Mouse (Mus musculus): ENCODE data around the gene Aurkaip1.

Gene Aurkaip1

GRCm38 (mm10) chr4:155811929-155812664, 19.0 kb upstream of the Aurkaip1 start, which contains the start of gene Ccnl2:
Gene Ccnl2, plus strand, starts transcription at chr4:155812489.
- TF ChIP-seq GATA4 (IDR thresholded peaks at IDR 0.05; ENCODE audit: insufficient replicate concordance, low read length) = no peak; the same call in 1 of the 2 replicates

- TF ChIP-seq GATA4 (IDR thresholded peaks at IDR 0.05; ENCODE audit: insufficient replicate concordance, low read length) = no peak
Observed at GRCm38 (mm10) chr4:155812665-155813181, 18.3 kb upstream of the Aurkaip1 start.

- TF ChIP-seq GATA4 (IDR thresholded peaks at IDR 0.05; ENCODE audit: insufficient replicate concordance, low read length) = no peak
Observed at GRCm38 (mm10) chr4:155817533-155817932, 13.5 kb upstream of the Aurkaip1 start.

GRCm38 (mm10) chr4:155821025-155821424, 10.0 kb upstream of the Aurkaip1 start:
- no peak for TF ChIP-seq GATA4 (IDR thresholded peaks at IDR 0.05; ENCODE audit: insufficient replicate concordance, low read length)

- TF ChIP-seq GATA4 (IDR thresholded peaks at IDR 0.05; ENCODE audit: insufficient replicate concordance, low read length) = no peak
Observed at GRCm38 (mm10) chr4:155823443-155823842, 7.6 kb upstream of the Aurkaip1 start.

GRCm38 (mm10) chr4:155829866-155830265, 1.2 kb upstream of the Aurkaip1 start:
- no peak for TF ChIP-seq GATA4 (IDR thresholded peaks at IDR 0.05; ENCODE audit: insufficient replicate concordance, low read length)

- no peak for TF ChIP-seq GATA4 (IDR thresholded peaks at IDR 0.05; ENCODE audit: insufficient replicate concordance, low read length)
Observed at GRCm38 (mm10) chr4:155830596-155830995, 476 bp upstream of the Aurkaip1 start.

- no peak for TF ChIP-seq GATA4 (IDR thresholded peaks at IDR 0.05; ENCODE audit: insufficient replicate concordance, low read length)
Observed at GRCm38 (mm10) chr4:155831831-155832230, 759 bp downstream of the Aurkaip1 start.

GRCm38 (mm10) chr4:155832321-155832720, 1.2 kb downstream of the Aurkaip1 start:
- TF ChIP-seq GATA4 (IDR thresholded peaks at IDR 0.05; ENCODE audit: insufficient replicate concordance, low read length) = no peak

GRCm38 (mm10) chr4:155833234-155833633, 2.2 kb downstream of the Aurkaip1 start:
- no peak for TF ChIP-seq GATA4 (IDR thresholded peaks at IDR 0.05; ENCODE audit: insufficient replicate concordance, low read length)

- 0 out of 2 replicates have a peak, but pooled peaks have one; percentile 39 for TF ChIP-seq GATA4 (IDR thresholded peaks at IDR 0.05; ENCODE audit: insufficient replicate concordance, low read length)
Observed at GRCm38 (mm10) chr4:155833836-155834235, 2.8 kb downstream of the Aurkaip1 start.

- TF ChIP-seq GATA4 (IDR thresholded peaks at IDR 0.05; ENCODE audit: insufficient replicate concordance, low read length) = peak; percentile 38; the same call in 1 of the 2 replicates
Observed at GRCm38 (mm10) chr4:155837404-155838010, 6.4 kb downstream of the Aurkaip1 start.

GRCm38 (mm10) chr4:155838187-155839153, 7.4 kb downstream of the Aurkaip1 start:
- no peak for TF ChIP-seq GATA4 (IDR thresholded peaks at IDR 0.05; ENCODE audit: insufficient replicate concordance, low read length)

GRCm38 (mm10) chr4:155839483-155839910, 8.4 kb downstream of the Aurkaip1 start, which contains the start of gene Mxra8:
Gene Mxra8, plus strand, starts transcription at chr4:155839680.
- TF ChIP-seq GATA4 (IDR thresholded peaks at IDR 0.05; ENCODE audit: insufficient replicate concordance, low read length) = peak; percentile 8; the same call in 1 of the 2 replicates

Data from liver, adult (tissue).